Mouse (Mus musculus) left cerebral cortex, adult 2 months (tissue): ENCODE results near the gene Fut2. TPM values are rescaled to one million over a fixed set of nuclear protein-coding genes. Genes with fewer than 3 reads are reported as not detected.
A peak's percentile ranks its signal among the peaks of the same experiment; 100 is the strongest.

Source experiments
- DNase-seq, 2 experiments: peaks; one replicate each; pipeline ENCODE4 v3.0.0; 2021 to 2022; ENCODE audit warnings: low spot score in 2 of 2, mixed read lengths in 1 of 2; ENCODE audit errors: extremely low spot score in 1 of 2
- H3K27ac ChIP-seq: fragments of 200-600 bp; 2 replicates; pipeline ENCODE4 v1.8.1; 2022
- H3K4me3 ChIP-seq: fragments of 200-600 bp; 2 replicates; pipeline ENCODE4 v1.8.1; 2022
- CTCF ChIP-seq: fragments of 200-600 bp; IDR thresholded peaks from 2 replicates; pipeline ENCODE4 v1.8.1; 2022; ENCODE audit warnings: antibody characterized with exemption, mild to moderate bottlenecking, moderate library complexity
- intact Hi-C: fragments of 180-260 bp; cut with DNase I; formaldehyde crosslinking; loops from one replicate; pipeline ENCODE4 v1.15.1; 2025
- total RNA-seq, 2 experiments: library from RNA; stranded (reverse); gene quantifications; 2 replicates each; pipeline ENCODE4 v1.2.3; 2021

The Fut2 gene
- total RNA-seq, 2 experiments from 2014 or later, result 0.11 TPM; not detected in 1

- no peak for TF ChIP-seq CTCF
- no peak overlapping the region for H3K4me3 ChIP-seq
- intact Hi-C loops, result no loop called here
- peak overlapping the region; percentile 44; the same call in 1 of the 2 replicates for H3K27ac ChIP-seq
- no peak for DNase-seq
Measured at GRCm38 (mm10) chr7:45640191-45640957, 25.8 kb downstream of the Fut2 start.

GRCm38 (mm10) chr7:45639561-45640027 lies 26.6 kb downstream of the Fut2 start, which contains the start of gene Mamstr:
Mamstr (plus strand) TSS chr7:45639977.
- no peak for DNase-seq
- H3K27ac ChIP-seq, result peak within 1 kb of the TSS; percentile 44; the same call in 1 of the 2 replicates
- no peak within 1 kb of the TSS for H3K4me3 ChIP-seq
- intact Hi-C loops, result no loop called here
- TF ChIP-seq CTCF, result no peak

- Histone ChIP-seq H3K27ac (peak overlapping the region; percentile 67), H3K4me3 (peak overlapping the region; percentile 43)
- intact Hi-C loops, result no loop called here
- TF ChIP-seq CTCF, result no peak
- DNase-seq, result peak; percentile 93 to 94
Measured at GRCm38 (mm10) chr7:45638623-45639401, 27.4 kb downstream of the Fut2 start.

DNA sequence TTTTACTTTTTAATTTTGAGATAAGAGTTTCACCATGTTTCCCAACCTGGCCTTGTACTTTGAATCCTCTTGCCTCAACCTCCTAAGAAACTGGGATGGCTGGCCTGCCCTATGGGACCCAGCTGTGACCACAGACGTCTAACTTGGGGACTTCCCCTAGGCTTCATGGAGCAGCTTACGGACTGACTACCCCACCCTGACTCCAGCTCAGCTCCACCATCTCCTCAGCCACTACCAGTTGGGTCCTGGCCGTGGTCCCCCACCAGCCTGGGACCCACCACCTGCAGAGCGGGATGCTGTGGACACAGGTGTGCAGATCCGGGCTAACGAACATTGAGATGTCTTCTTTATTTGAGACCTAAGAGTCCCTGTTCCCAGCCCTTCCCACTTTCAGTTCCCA lies 28.5 kb downstream of the Fut2 start:
- no peak for DNase-seq
- intact Hi-C loops, result no loop called here
- H3K4me3 ChIP-seq, result peak overlapping the region; percentile 43

GRCm38 (mm10) chr7:45635711-45636688 lies 30.2 kb downstream of the Fut2 start:
- no peak for TF ChIP-seq CTCF
- no peak for DNase-seq
- intact Hi-C loops, result no loop called here
- H3K4me3 ChIP-seq, result no peak overlapping the region
- no peak overlapping the region for H3K27ac ChIP-seq

More for the DNA sequence above, 28.5 kb downstream of the Fut2 start:
- H3K27ac ChIP-seq, result no peak overlapping the region; the same call in 1 of the 2 replicates
- TF ChIP-seq CTCF, result no peak

- no peak for DNase-seq
- H3K27ac ChIP-seq, result no peak overlapping the region
- no peak overlapping the region for H3K4me3 ChIP-seq
- no peak for TF ChIP-seq CTCF
- intact Hi-C loops, result no loop called here
Measured at GRCm38 (mm10) chr7:45634946-45635681, 31.1 kb downstream of the Fut2 start.

GRCm38 (mm10) chr7:45632499-45632898 lies 33.7 kb downstream of the Fut2 start:
- intact Hi-C loops, result no loop called here
- peak; percentile 44 for TF ChIP-seq CTCF
- H3K4me3 ChIP-seq, result peak overlapping the region; percentile 34
- peak in 1 of 2 experiments; percentile 36 for DNase-seq
- peak overlapping the region; percentile 64 for H3K27ac ChIP-seq

- intact Hi-C loops, result no loop called here
- DNase-seq, result no peak
Measured at GRCm38 (mm10) chr7:45630064-45630907, 35.9 kb downstream of the Fut2 start.

DNA sequence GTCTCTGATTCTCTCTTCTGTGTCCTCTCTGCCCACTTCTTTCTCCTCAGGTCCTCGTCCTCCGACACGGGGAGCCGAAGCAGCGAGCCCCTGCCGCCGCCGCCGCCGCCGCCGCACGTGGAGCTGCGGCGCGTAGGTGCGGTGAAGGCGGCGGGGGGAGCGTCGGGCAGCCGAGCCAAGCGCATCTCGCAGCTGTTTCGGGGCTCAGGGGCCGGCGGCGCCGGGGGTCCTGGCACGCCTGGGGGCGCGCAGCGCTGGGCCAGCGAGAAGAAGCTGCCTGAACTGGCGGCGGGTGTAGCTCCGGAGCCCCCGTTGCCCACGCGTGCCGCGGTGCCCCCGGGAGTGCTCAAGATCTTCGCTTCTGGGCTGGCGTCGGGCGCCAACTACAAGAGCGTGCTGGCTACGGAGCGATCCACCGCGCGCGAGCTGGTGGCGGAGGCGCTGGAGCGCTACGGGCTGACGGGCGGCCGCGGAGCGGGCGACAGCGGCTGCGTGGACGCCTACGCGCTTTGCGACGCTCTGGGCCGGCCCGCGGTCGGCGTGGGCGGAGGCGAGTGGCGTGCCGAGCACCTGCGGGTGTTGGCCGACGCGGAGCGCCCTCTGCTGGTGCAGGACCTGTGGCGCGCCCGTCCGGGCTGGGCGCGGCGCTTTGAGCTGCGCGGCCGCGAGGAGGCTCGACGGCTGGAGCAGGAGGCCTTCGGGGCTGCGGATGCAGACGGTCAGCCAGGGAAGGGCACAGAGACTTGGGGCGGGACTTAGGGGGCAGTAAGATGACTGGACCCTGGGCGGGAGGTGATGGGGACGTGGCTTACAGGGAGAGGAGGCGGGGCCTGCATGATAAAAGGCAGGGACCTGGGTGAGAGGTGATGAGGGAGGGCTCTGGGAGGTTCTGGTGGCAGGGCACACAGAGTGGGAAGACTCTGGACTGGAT lies 37.6 kb downstream of the Fut2 start:
- Histone ChIP-seq H3K4me3 (peak overlapping the region; percentile 46), H3K27ac (peak overlapping the region; percentile 84)
- TF ChIP-seq CTCF, result peak; percentile 93
- peak; percentile 87 for DNase-seq
- intact Hi-C loops, result no loop called here

More at GRCm38 (mm10) chr7:45630064-45630907, 35.9 kb downstream of the Fut2 start:
- Histone ChIP-seq H3K4me3 (no peak overlapping the region), H3K27ac (no peak overlapping the region)
- TF ChIP-seq CTCF, result no peak
